Mouse (Mus musculus) frontal cortex, adult 2 months (tissue): ENCODE results near the gene Fau. TPM values are rescaled to one million over a fixed set of nuclear protein-coding genes. Genes with fewer than 3 reads are reported as not detected.
A peak's percentile ranks its signal among the peaks of the same experiment; 100 is the strongest.
"Not testable (repeated sequence)": the region's sequence is repeated elsewhere in the genome, so short reads cannot be mapped to it uniquely, and the experiment has no call there.

Source experiments
- DNase-seq, 2 experiments: peaks; one replicate each; pipeline ENCODE4 v3.0.0; 2022; ENCODE audit warnings: low spot score in 1 of 2; ENCODE audit errors: extremely low spot score in 1 of 2
- polyA plus RNA-seq: library from polyadenylated mRNA; depleted of rRNA; stranded (reverse); fragments of >200 nt; gene quantifications from 2 replicates; pipeline ENCODE4 v1.2.3, GENCODE M21; 2012; rRNA removed

Fau gene
- polyA plus RNA-seq: 873 and 951 TPM in 2 replicates

DNA sequence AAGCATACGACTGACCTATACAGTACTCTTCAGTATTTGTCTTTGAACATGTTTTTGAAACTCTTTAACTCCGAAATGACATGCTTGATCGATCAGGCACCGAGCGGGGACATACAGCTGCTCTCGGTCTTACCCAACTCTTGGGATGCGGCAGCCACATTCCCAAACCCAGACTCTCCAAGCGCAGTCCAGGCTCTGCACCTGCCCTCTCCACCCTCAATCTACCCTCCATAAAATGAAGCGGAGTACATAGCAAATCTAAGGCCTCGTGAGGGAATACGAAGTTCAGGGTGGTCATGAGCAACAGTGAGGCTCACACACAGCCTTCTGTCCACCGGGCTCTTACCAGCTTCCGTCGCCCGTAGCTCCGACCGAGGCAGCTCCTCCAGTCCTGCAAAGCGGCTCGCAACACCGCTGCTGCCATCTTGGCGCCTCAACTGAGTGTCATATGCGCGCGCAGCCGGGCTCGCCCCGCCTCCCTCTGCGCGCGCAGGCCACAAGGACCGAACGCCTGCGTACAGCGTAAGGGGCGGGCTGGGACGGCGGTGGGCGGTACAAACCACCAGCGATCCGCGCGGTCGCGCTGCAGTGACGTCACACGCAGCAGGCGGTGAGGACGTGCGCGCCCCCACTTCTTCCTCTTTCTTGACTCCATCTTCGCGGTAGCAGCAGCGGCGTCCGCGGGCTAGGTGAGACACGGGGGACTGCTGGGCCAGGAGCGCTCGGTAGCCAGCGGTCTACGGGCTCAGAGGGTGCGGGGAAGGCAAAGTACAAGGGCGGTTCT, at the start of gene Fau, which contains the start of gene Mrpl49:
Gene Fau (plus strand): TSS at position 532 of the 784 bp plus-strand sequence.
Gene Mrpl49 (minus strand): TSS at position 473 of the 784 bp plus-strand sequence.
- peak; percentile 97 to 99 for DNase-seq

DNA sequence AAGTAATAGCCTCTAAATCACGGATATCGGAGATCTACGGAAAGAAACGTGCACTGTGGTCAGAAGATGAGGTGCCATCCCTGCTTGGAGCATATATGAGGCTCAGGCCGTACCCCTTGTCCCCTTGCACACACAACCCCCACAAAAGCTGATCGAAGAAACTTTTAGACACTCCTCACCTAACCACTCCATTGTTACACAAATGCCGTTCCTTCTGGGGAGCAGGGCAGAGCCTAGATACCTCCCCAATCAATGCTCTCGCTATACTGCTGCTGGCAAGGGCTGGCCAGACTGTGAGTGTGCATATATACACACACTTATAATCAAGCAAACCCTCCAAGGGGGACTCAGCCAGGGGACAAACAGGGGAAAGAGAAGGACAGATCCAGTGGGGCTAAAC, 48.5 kb upstream of the Fau start:
- DNase-seq: no peak

GRCm38 (mm10) chr19:6013691-6014090, 44.0 kb upstream of the Fau start:
- DNase-seq: no peak

DNA sequence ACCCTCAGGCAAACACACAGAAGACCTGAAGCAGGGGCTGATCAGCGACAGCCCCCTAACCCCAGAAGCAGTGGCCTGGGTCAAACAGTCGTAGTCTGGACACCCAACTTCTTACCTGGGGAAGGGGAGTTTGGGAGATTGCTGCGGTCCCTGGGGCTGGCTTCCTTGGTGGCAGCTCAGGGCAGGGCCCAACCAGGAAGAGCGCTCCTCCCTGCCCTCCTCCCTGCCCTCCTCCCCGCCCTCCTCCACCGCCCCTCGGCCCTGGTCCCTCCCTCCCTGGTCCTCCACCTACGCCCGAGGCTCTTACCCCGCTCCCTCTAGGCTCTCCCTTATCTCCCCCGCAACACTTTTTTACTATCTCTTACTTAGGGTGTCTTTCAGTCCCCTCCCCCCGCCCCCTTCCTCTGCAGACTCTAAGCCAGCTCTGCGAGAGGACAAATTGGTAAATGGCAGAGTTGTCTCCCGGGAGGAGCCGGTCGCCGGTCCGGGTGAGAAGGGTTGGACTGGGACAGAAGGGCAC, 42.6 kb upstream of the Fau start:
- DNase-seq: no peak

DNA sequence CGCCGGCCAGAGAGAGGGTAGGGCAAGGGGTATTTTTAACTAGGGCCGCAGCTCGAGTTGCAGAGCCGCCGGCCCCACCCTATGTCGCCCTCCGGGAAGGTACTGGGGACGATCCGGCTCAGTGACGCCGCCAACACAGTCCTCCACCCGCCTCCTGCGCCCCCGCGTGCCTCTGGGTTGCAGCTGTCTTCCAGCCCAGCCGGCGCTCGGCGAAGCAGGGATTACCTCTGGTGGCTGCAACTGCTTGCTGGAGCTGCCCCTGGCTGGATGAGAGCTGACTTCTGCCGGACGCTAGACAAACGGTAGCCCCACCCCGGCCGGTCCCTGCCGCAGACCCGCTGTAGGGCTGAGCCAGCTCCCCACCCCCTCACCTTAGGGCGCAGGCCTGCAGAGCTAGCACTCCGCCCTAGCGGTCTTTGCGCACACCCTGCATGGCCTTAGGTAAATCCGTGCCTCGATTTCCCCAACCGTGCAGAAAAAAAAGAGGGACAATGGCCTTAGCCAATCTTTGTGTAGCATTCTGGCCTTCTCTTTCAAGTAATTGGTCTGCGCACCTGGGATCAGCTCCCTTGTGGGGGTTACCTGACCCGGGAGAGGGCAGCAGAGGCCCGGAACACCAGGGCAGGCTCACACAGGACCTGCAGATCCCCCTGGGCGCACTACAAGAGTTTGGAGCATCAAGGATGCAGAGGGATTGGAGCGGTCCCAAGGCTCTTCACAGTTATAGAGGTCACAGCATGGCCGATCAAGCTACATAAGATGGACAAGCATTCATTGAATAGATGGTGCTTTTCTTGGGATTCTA, 41.9 kb upstream of the Fau start, which contains the start of gene Capn1:
Gene Capn1 (minus strand): TSS at position 387 of the 805 bp plus-strand sequence.
- DNase-seq: peak in 1 of 2 experiments; percentile 71

DNA sequence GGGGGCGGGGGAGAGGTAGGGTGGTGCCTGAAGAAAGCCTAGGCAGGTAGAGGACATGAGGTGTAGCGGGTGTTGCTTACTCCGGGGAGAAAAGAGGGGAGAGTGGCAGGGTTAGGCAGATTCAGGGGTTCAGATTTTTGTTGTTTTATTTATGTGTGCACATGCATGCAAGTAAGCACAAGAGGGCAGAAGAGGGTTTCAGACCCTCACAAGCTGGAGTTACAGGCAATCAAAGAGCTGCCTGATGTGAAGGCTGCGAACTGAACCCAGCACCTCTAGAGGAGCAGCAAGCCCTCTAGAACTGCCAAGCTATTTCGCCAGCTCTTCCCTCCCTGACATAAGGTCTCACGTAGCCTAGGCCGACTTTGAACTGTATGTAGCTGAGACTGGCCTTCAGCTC, 41.1 kb upstream of the Fau start:
- no peak for DNase-seq

- peak; percentile 64 to 95 for DNase-seq
These were observed 39.2 kb upstream of the Fau start for GRCm38 (mm10) chr19:6018142-6019089.

DNA sequence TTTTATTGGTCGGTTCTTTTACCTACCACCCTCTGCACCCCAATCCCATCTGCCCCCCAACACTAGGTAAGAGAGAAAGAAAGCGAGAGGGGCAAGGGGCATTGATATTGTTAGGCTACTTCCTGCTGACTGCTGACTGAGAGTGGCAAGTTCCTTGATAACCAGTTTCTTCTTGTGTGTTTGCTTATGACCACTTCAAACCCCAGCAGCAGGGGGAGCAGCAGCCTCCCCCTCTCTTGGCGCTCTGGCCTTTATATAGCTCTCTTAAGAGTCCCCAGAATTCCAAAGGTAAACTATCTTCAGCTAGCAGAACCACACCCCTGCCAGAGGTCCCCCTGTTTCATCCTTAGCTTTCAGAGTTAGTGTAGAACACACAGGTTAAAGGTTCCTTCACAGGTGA, 37.4 kb upstream of the Fau start:
- DNase-seq: no peak

- no peak for DNase-seq
These were observed 34.6 kb upstream of the Fau start for GRCm38 (mm10) chr19:6023059-6023458.

GRCm38 (mm10) chr19:6023930-6024329, 33.7 kb upstream of the Fau start:
- no peak for DNase-seq

GRCm38 (mm10) chr19:6028991-6029390, 28.7 kb upstream of the Fau start:
- no peak for DNase-seq

- DNase-seq: no peak
These were observed 28.2 kb upstream of the Fau start for GRCm38 (mm10) chr19:6029426-6029825.

DNA sequence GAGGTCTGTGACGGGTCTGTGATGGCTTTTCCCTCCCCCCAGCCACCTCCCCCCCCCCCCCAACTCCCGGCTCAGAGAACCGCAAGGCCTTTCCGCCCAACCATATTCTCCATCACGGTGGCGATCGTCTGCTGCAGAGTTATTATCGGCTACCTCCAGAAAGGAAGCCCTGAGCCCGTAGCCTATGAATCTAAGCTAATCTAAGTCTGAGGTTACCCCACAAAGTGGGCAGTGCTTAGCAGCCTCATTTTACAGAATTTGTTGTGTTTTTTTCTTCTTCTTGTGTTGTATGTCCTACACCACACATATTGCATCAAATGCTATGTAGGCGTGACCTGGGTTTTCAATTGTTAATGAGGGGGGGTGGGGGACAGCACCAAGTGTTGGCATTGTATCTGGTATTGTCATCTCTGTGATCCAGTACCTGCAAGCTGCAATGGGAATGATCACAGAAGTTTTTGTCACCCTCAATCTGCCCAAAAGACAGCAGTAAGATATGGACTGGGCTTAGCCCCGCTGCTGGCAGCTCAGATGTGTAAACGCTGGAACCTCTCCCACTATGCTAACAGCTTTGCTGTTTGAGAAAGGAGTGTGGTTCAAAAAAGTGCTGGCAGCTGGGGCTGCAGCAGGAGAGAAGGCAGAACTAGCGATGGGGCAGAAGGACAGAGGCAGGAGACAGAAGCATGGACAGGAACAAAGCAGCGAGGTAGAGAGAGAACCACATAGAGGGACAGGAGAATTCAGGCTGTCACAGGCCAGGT, 26.9 kb upstream of the Fau start:
- no peak for DNase-seq

GRCm38 (mm10) chr19:6035966-6036585, 21.6 kb upstream of the Fau start:
- no peak for DNase-seq

DNA sequence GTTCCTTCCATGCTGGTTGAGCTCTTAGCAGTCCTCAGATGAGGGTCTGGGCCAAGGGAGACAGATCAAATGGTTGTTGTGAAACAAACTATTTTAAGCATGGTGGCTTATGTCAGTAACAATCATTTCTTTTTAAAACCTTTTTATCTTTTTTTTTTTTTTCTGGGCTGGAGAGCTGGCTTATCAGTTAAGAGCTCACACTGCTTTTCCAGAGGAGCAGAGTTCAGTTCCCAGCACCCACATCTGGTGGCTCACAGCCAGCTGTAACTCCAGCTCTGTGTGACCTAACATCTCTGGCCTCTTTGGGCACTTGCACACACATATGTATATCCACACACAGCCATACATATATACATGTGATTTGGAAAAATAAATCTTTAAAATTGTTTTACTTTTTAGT, 19.9 kb upstream of the Fau start:
- DNase-seq: no peak

- no peak for DNase-seq
These were observed 19.3 kb upstream of the Fau start for GRCm38 (mm10) chr19:6038326-6038725.

- no peak for DNase-seq
These were observed 17.6 kb upstream of the Fau start for GRCm38 (mm10) chr19:6040002-6040401.

GRCm38 (mm10) chr19:6042293-6042692, 15.4 kb upstream of the Fau start:
- no peak for DNase-seq

- DNase-seq: not testable (repeated sequence)
These were observed 13.5 kb upstream of the Fau start for GRCm38 (mm10) chr19:6044102-6044501.
